7 mouse cellular contexts compared by ENCODE assay signal in genomic region chr2:165653001-165653921, GRCm38 (mm10). TPM values are rescaled to one million over a fixed set of nuclear protein-coding genes. Genes with fewer than 3 reads are reported as not detected.
DNase-seq lines count a peak whose midpoint lies in the region; ATAC-seq and TF ChIP-seq lines count a peak whose summit lies in the region.

No protein-coding gene starts in this region.

- H3K9ac ChIP-seq in embryonic facial prominence, embryonic 14.5 days (ENCODE audit: low read depth, low read length): no peak overlapping the region; the same call in 1 of the 2 replicates
- H3K9ac ChIP-seq in midbrain, postnatal 0 days (replicated peaks; ENCODE audit: low read length, poor library complexity, severe bottlenecking): no peak overlapping the region

- H3K4me2 ChIP-seq in embryonic facial prominence, embryonic 14.5 days (ENCODE audit: low read depth, low read length): no peak overlapping the region
- no peak overlapping the region for H3K4me2 ChIP-seq in midbrain, postnatal 0 days (ENCODE audit: low read depth, low read length, poor library complexity, severe bottlenecking)

- ATAC-seq in activated CD4-positive, CD25-positive, alpha-beta regulatory T cell, adult 4 months: peak; percentile 31
- ATAC-seq in embryonic facial prominence, embryonic 14.5 days (ENCODE audit: low read depth): peak; percentile 70
- ATAC-seq in midbrain, postnatal 0 days (ENCODE audit: low FRiP score): 0 out of 2 replicates have a peak, but pooled peaks have one; percentile 23
- no peak for ATAC-seq in erythroblast, adult 5-6 weeks (replicated peaks; ENCODE audit: low FRiP score, poor library complexity, severe bottlenecking)

- DNase-seq in embryonic facial prominence, embryonic 14.5 days (ENCODE audit: low spot score): peak; percentile 84
- peak; percentile 43 to 70 for DNase-seq in heart, postnatal 14 days
- peak; percentile 77 for DNase-seq in kidney, postnatal 14 days
- DNase-seq in midbrain, postnatal 0 days (ENCODE audit: low spot score): peak; percentile 39
- peak; percentile 68 to 75 for DNase-seq in thymus, postnatal 36 days

- no peak overlapping the region for H3K27ac ChIP-seq in embryonic facial prominence, embryonic 14.5 days (replicated peaks; ENCODE audit: low read depth, low read length)
- H3K27ac ChIP-seq in midbrain, postnatal 0 days (ENCODE audit: low read depth, low read length): no peak overlapping the region

- H3K9me3 ChIP-seq in embryonic facial prominence, embryonic 14.5 days (ENCODE audit: control insufficient read depth, low read length): no peaks in the 10 kb centered on the region
- no peaks in the 10 kb centered on the region for H3K9me3 ChIP-seq in midbrain, postnatal 0 days (ENCODE audit: low read length)

- H3K4me3 ChIP-seq in embryonic facial prominence, embryonic 14.5 days (ENCODE audit: low read depth, low read length): no peak overlapping the region
- H3K4me3 ChIP-seq in midbrain, postnatal 0 days (ENCODE audit: low read depth, low read length): no peak overlapping the region

- intact Hi-C loops in heart, postnatal 14 days (cut with DNase I): no loop called here

- H3K27me3 ChIP-seq in embryonic facial prominence, embryonic 14.5 days (replicated peaks; ENCODE audit: control insufficient read depth, insufficient read depth, low read length): no peaks in the 10 kb centered on the region
- H3K27me3 ChIP-seq in midbrain, postnatal 0 days (ENCODE audit: insufficient read depth, low read length): no peaks in the 10 kb centered on the region

- no peaks in the 10 kb centered on the region for H3K36me3 ChIP-seq in embryonic facial prominence, embryonic 14.5 days (ENCODE audit: control insufficient read depth, insufficient read depth, low read length)
- no peaks in the 10 kb centered on the region for H3K36me3 ChIP-seq in midbrain, postnatal 0 days (ENCODE audit: insufficient read depth, low read length)

- no peak for TF ChIP-seq CTCF in midbrain, postnatal 0 days (IDR thresholded peaks at IDR 0.05)

- 19% methylated on average over 14 of the region's 14 CpGs for WGBS in embryonic facial prominence, embryonic 14.5 days
- WGBS in midbrain, postnatal 0 days: 44% methylated on average over 14 of the region's 14 CpGs

- peaks cover 42% of the 10 kb centered on the region for H3K4me1 ChIP-seq in embryonic facial prominence, embryonic 14.5 days (ENCODE audit: control insufficient read depth, insufficient read depth, low read length)
- peaks cover 7% of the 10 kb centered on the region; the same call in 1 of the 2 replicates for H3K4me1 ChIP-seq in midbrain, postnatal 0 days (ENCODE audit: insufficient read depth, low read length)

RNA-seq across cellular contexts. Expression of gene Eya2, which starts 58.4 kb away (rescaled TPM):
- polyA plus RNA-seq in activated CD4-positive, CD25-positive, alpha-beta regulatory T cell, adult 4 months (2017; shearing (Covaris generic)): 1 to 10 TPM; 4.7 to 8.1 TPM
- polyA plus RNA-seq in embryonic facial prominence, embryonic 14.5 days (2014; fragmentation: Nextera tagmentation; extraction: Ambion mirVana): 21.5 and 21.9 TPM in 2 replicates
- total RNA-seq in heart, postnatal 14 days (2021): 1 to 10 TPM; 1.8 to 2.5 TPM
- total RNA-seq in midbrain, postnatal 0 days (2014; rRNA removed): 12.0 and 21.6 TPM in 2 replicates
- 6.0 and 7.1 TPM in 2 replicates for polyA plus RNA-seq in midbrain, postnatal 0 days (2015; fragmentation: Nextera tagmentation; extraction: Ambion mirVana)
- total RNA-seq in erythroblast, adult 5-6 weeks (2015; ENCODE audit: low replicate concordance): not detected in 2 replicates
- total RNA-seq in erythroblast, adult 5-6 weeks (2017; ENCODE audit: low replicate concordance): 0.09 and 0.28 TPM in 2 replicates
